Mouse (Mus musculus) heart, adult 2 months (tissue): ENCODE measurements around the gene Fam129a. TPM values are rescaled to one million over a fixed set of nuclear protein-coding genes. Genes with fewer than 3 reads are reported as not detected.

Source experiments
- DNase-seq, 2 experiments: peaks; one replicate each; pipeline ENCODE4 v3.0.0; 2021
- H3K27ac ChIP-seq: fragments of 200-600 bp; 2 replicates; pipeline ENCODE4 v1.8.1; 2022
- H3K27me3 ChIP-seq: fragments of 200-500 bp; 2 replicates; pipeline ENCODE4 v1.6.1; 2012; ENCODE audit warnings: mild to moderate bottlenecking, low read length, inconsistent platforms, mixed read lengths; ENCODE audit not compliant: control insufficient read depth, insufficient read depth
- H3K36me3 ChIP-seq: fragments of 200-500 bp; 2 replicates; pipeline ENCODE4 v1.6.1; 2012; ENCODE audit warnings: low read length, inconsistent platforms; ENCODE audit not compliant: control insufficient read depth, insufficient read depth
- H3K4me1 ChIP-seq: fragments of 200-500 bp; 2 replicates; pipeline ENCODE4 v1.6.1; 2011; ENCODE audit warnings: low read length; ENCODE audit not compliant: control insufficient read depth, insufficient read depth
- H3K4me3 ChIP-seq: fragments of 200-600 bp; 2 replicates; pipeline ENCODE4 v1.8.1; 2022
- H3K79me2 ChIP-seq: fragments of 200-500 bp; replicated peaks from 2 replicates; pipeline ENCODE4 v1.6.1; 2012; ENCODE audit warnings: mild to moderate bottlenecking, inconsistent platforms, low read length, moderate library complexity, mixed read lengths; ENCODE audit not compliant: control insufficient read depth, insufficient read depth
- H3K9ac ChIP-seq: fragments of 200-500 bp; 2 replicates; pipeline ENCODE4 v1.6.1; 2012; ENCODE audit warnings: low read depth, mild to moderate bottlenecking, control low read depth, inconsistent platforms, low read length, mixed read lengths
- CTCF ChIP-seq: fragments of 200-600 bp; IDR thresholded peaks from 2 replicates; pipeline ENCODE4 v1.8.1; 2022; ENCODE audit warnings: antibody characterized with exemption, mild to moderate bottlenecking, moderate library complexity
- EP300 ChIP-seq: fragments of 200-500 bp; IDR thresholded peaks from 2 replicates; pipeline ENCODE4 v1.6.1; 2011; ENCODE audit warnings: low read depth, low read length, control low read depth; ENCODE audit not compliant: insufficient read depth
- POLR2A ChIP-seq: fragments of 200-500 bp; IDR thresholded peaks from 2 replicates; pipeline ENCODE4 v1.6.1; 2011; ENCODE audit warnings: mild to moderate bottlenecking, low read depth, low read length, control low read depth; ENCODE audit not compliant: insufficient read depth
- WGBS: fragments of 180-500 bp; shearing (Covaris S2); methylation state at CpG from one replicate; pipeline ENCODE4 v1.1.7; 2018; 5-methylcytosine and 5-hydroxymethylcytosine counted together
- intact Hi-C: fragments of 180-260 bp; cut with DNase I; formaldehyde crosslinking; loops from one replicate; pipeline ENCODE4 v1.15.1; 2025
- polyA plus RNA-seq: library from polyadenylated mRNA; depleted of rRNA; stranded (reverse); fragments of >200 nt; gene quantifications from 2 replicates; pipeline ENCODE4 v1.2.3, GENCODE M21; 2012
- total RNA-seq, 2 experiments: library from RNA; stranded (reverse); gene quantifications; 2 replicates each; pipeline ENCODE4 v1.2.3; 2021

Gene Fam129a
- total and polyA plus RNA-seq, 3 experiments, result 6.2 to 14.9 (median 13.3) TPM

GRCm38 (mm10) chr1:151548896-151549610 is 21.9 kb upstream of the Fam129a start:
- Histone ChIP-seq H3K4me1 (no peaks in the 10 kb centered on the region), H3K27ac (no peak overlapping the region), H3K36me3 (no peaks in the 10 kb centered on the region), H3K27me3 (no peaks in the 10 kb centered on the region), H3K9ac (no peak overlapping the region), H3K4me3 (no peak overlapping the region), H3K79me2 (no peaks in the 10 kb centered on the region)
- DNase-seq, result no peak
- no peak for TF ChIP-seq CTCF
- no peak for TF ChIP-seq POLR2A
- intact Hi-C loops, result no loop called here
- WGBS, result 62% methylated on average over 8 of the region's 8 CpGs

DNA sequence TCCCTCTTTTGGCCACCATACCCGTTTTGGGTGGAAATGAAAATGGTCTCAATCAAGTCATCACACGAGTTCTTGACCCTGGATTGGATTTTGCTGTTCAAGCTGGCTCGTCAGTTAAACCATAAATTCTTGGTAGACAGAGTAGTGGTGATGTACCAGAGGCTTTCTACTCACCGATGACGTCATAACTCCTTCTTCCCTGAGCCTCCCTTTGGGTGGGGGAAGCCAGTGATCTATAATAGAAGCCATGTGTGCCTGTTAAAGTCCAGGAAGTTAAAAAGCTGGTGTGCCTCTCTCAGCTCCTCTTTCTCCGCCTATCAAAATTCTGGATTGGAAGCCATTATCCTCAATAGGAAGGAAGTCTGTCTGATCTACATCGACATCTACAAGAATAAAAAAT is 21.2 kb upstream of the Fam129a start:
- no peaks in the 10 kb centered on the region for H3K27me3 ChIP-seq
- H3K36me3 ChIP-seq, result no peaks in the 10 kb centered on the region
- H3K27ac ChIP-seq, result no peak overlapping the region
- H3K9ac ChIP-seq, result no peak overlapping the region
- no peak for DNase-seq
- H3K79me2 ChIP-seq, result no peaks in the 10 kb centered on the region
- TF ChIP-seq EP300, result no peak
- TF ChIP-seq CTCF, result no peak
- TF ChIP-seq POLR2A, result no peak
- 63% methylated on average over 7 of the region's 7 CpGs for WGBS
- intact Hi-C loops, result no loop called here
- H3K4me1 ChIP-seq, result no peaks in the 10 kb centered on the region
- H3K4me3 ChIP-seq, result no peak overlapping the region

DNA sequence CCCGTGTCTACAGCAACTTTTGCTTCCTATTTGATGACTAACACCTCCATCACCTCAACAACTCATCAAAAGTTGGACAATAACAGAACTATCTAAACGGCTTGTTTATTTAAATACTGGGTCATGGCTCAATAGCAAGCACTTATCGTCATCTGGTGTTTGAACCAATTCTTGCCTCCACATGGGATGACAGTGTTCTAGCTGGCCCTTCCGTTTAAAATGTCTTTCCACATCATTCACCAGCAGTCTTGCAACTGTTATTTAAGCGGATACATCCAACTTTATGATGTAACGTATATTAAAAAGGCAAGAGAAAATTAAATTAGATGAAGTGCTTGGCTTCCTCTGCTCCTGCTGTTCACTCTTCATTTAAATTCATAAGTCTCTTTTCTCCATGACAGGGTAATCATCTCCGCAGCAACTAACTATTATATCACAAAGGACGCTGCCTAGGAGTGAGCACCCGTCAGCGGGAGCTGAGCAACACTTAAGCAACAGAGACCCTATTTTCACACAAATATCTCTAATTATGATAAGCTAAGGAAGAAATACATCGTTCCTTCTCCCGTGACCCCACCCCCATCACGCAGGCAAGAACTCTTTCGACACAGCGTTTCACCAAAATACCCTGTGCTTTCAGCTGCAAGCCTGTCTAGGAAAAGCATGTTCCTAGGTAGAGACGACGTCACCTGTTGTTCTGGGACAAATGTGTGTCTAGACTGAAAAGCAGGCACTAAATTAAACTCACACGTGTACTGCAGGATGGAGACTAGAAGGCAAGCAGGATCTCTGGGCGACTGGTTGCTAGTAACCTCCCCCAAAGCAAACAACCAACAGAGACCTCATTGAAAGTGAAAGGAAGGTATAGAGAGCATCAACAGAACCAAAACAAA is 20.2 kb upstream of the Fam129a start:
- Histone ChIP-seq H3K4me3 (no peak overlapping the region), H3K4me1 (no peaks in the 10 kb centered on the region), H3K36me3 (no peaks in the 10 kb centered on the region), H3K9ac (no peak overlapping the region), H3K27me3 (no peaks in the 10 kb centered on the region), H3K79me2 (no peaks in the 10 kb centered on the region), H3K27ac (no peak overlapping the region)
- no peak for TF ChIP-seq POLR2A
- TF ChIP-seq CTCF, result no peak
- TF ChIP-seq EP300, result no peak
- 67% methylated on average over 19 of the region's 19 CpGs for WGBS
- DNase-seq, result no peak
- intact Hi-C loops, result no loop called here

DNA sequence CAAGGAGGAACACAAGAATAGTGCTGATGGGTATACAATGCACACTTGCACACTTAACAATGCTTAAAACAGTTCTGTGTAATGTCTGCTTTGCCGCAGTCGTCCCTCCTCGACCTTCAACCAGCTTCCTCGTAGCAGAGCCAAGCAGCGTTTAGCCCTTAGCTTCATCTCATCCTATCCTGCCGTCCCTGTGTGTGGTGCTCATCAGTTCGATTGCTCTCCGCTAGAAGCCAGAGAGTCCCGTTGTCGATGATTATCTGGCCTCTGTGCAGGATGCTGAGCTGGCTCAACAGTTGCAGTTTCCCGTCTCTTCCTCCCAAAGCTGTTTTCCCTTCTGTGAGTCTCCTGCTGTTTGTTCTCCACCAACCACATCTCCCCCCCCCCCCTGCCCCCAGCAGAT is 10.4 kb upstream of the Fam129a start:
- Histone ChIP-seq H3K27me3 (no peaks in the 10 kb centered on the region), H3K4me3 (no peak overlapping the region), H3K27ac (no peak overlapping the region), H3K4me1 (peaks cover 1% of the 10 kb centered on the region; the same call in 1 of the 2 replicates), H3K79me2 (no peaks in the 10 kb centered on the region), H3K36me3 (no peaks in the 10 kb centered on the region), H3K9ac (no peak overlapping the region)
- intact Hi-C loops, result no loop called here
- TF ChIP-seq EP300 (no peak), CTCF (no peak), POLR2A (no peak)
- DNase-seq, result no peak
- WGBS, result 49% methylated on average over 11 of the region's 11 CpGs

DNA sequence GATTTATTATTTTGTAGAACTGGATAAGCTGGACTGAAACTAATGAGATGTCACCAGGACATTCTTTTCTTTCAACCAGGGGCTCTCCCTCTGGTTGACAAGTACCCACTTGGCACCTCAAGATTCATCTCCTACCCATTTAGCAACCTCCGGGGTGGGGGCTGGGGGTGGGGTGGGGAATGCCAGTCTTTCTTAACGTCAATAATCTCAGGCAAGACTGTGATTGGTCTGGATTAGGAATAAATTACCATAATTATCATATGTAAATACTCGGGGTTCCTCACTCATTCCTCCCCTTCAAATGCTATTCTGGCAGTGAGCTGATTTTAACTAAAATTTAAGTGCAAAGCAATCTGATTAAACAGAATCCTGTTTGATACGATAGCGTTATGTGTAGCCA is 7.6 kb upstream of the Fam129a start:
- no peak overlapping the region for H3K9ac ChIP-seq
- intact Hi-C loops, result no loop called here
- H3K79me2 ChIP-seq, result no peaks in the 10 kb centered on the region
- H3K4me3 ChIP-seq, result no peak overlapping the region
- TF ChIP-seq EP300 (no peak), CTCF (no peak), POLR2A (no peak)
- H3K27ac ChIP-seq, result no peak overlapping the region
- WGBS, result 70% methylated on average over 5 of the region's 5 CpGs
- no peaks in the 10 kb centered on the region for H3K36me3 ChIP-seq
- H3K27me3 ChIP-seq, result no peaks in the 10 kb centered on the region
- no peak for DNase-seq
- H3K4me1 ChIP-seq, result peaks cover 1% of the 10 kb centered on the region; the same call in 1 of the 2 replicates

- 49% methylated on average over 6 of the region's 6 CpGs for WGBS
- no peaks in the 10 kb centered on the region for H3K79me2 ChIP-seq
- H3K36me3 ChIP-seq, result no peaks in the 10 kb centered on the region
- H3K27me3 ChIP-seq, result no peaks in the 10 kb centered on the region
- H3K27ac ChIP-seq, result no peak overlapping the region
- H3K4me1 ChIP-seq, result peaks cover 1% of the 10 kb centered on the region; the same call in 1 of the 2 replicates
- intact Hi-C loops, result loop anchor here (1.0 kb wide), 1 partner anchor 142 kb away; no protein-coding TSS in a partner anchor
- no peak overlapping the region for H3K9ac ChIP-seq
- no peak for DNase-seq
- no peak for TF ChIP-seq EP300
- no peak for TF ChIP-seq POLR2A
- no peak for TF ChIP-seq CTCF
- no peak overlapping the region for H3K4me3 ChIP-seq
Observed at GRCm38 (mm10) chr1:151563893-151564292, 7.1 kb upstream of the Fam129a start.
